Mouse (Mus musculus): ENCODE results near the gene Per3. TPM values are rescaled to one million over a fixed set of nuclear protein-coding genes. Genes with fewer than 3 reads are reported as not detected.

Per3 gene
- total RNA-seq, 4 experiments from 2014 or later = 24.0 to 43.4 (median 38.1) TPM

GRCm38 (mm10) chr4:150958536-150958935 lies 85.9 kb downstream of the Per3 start:
- DNase-seq (ENCODE audit: low spot score in 2 of 2) = no peak

GRCm38 (mm10) chr4:150957106-150957458 lies 87.4 kb downstream of the Per3 start:
- DNase-seq (ENCODE audit: low spot score in 2 of 2) = no peak

- DNase-seq (ENCODE audit: low spot score in 2 of 2) = peak; percentile 48 to 51
These were observed 87.9 kb downstream of the Per3 start for GRCm38 (mm10) chr4:150956369-150957105.

Other genes starting within 250 kb of the Per3 start
- 10 to 100 TPM; 37.7 to 48.8 (median 40.4) TPM for gene Errfi1, start 190.7 kb downstream of the Per3 start, total RNA-seq (2022)
- 100 to 1,000 TPM; 194 to 246 (median 216) TPM for gene Park7, start 130.2 kb downstream of the Per3 start, total RNA-seq (2022)
- gene Tnfrsf9, start 130.1 kb downstream of the Per3 start, total RNA-seq (2022) = 1 to 10 TPM in 1 of 4 experiments, under 1 TPM in 3; 0.52 to 1.0 (median 0.85) TPM
- gene Uts2, start 47.6 kb downstream of the Per3 start, total RNA-seq (2022) = not detected
- 10 to 100 TPM; 32.3 to 37.2 (median 35.5) TPM for gene Vamp3, start 13.3 kb upstream of the Per3 start, total RNA-seq (2022)
- gene Gm13090, start 44.9 kb upstream of the Per3 start, total RNA-seq (2022) = not detected

All from layer of hippocampus, adult 8-10 months (tissue).